Mouse (Mus musculus) neural tube, embryonic 10.5 days (tissue): ENCODE measurements around the gene Dffb.
"Not testable (repeated sequence)": the region's sequence is repeated elsewhere in the genome, so short reads cannot be mapped to it uniquely, and the experiment has no call there.

ENCODE experiments used
- DNase-seq: peaks from one replicate; pipeline ENCODE4 v3.0.0-alpha.2; 2017; ENCODE audit warnings: low spot score; ENCODE audit errors: extremely low spot score

The Dffb gene

GRCm38 (mm10) chr4:153966651-153967050 is 8.3 kb downstream of the Dffb start:
- DNase-seq, result no peak

GRCm38 (mm10) chr4:153962631-153963030 is 12.3 kb downstream of the Dffb start:
- DNase-seq, result no peak

GRCm38 (mm10) chr4:153957444-153958250 is 17.3 kb downstream of the Dffb start:
- peak; percentile 69 for DNase-seq

- peak; percentile 97 for DNase-seq
Observed at GRCm38 (mm10) chr4:153956569-153957405, 18.1 kb downstream of the Dffb start, which contains the start of gene A430005L14Rik. Gene A430005L14Rik (plus strand): TSS chr4:153957237.

- no peak for DNase-seq
Observed at GRCm38 (mm10) chr4:153955651-153956050, 19.3 kb downstream of the Dffb start.

- DNase-seq, result no peak
Observed at GRCm38 (mm10) chr4:153951692-153952091, 23.2 kb downstream of the Dffb start.

- DNase-seq, result no peak
Observed at GRCm38 (mm10) chr4:153951150-153951549, 23.8 kb downstream of the Dffb start.

- DNase-seq, result no peak
Observed at GRCm38 (mm10) chr4:153950372-153950771, 24.6 kb downstream of the Dffb start.

- no peak for DNase-seq
Observed at GRCm38 (mm10) chr4:153945741-153946140, 29.2 kb downstream of the Dffb start.

GRCm38 (mm10) chr4:153944261-153944660 is 30.7 kb downstream of the Dffb start:
- no peak for DNase-seq

GRCm38 (mm10) chr4:153943243-153943642 is 31.7 kb downstream of the Dffb start:
- peak; percentile 29 for DNase-seq

- DNase-seq, result no peak
Observed at GRCm38 (mm10) chr4:153929921-153930320, 45.0 kb downstream of the Dffb start.

GRCm38 (mm10) chr4:153929425-153929824 is 45.5 kb downstream of the Dffb start:
- DNase-seq, result no peak

GRCm38 (mm10) chr4:153928772-153929299 is 46.1 kb downstream of the Dffb start:
- no peak for DNase-seq

GRCm38 (mm10) chr4:153922090-153922489 is 52.8 kb downstream of the Dffb start:
- not testable (repeated sequence) for DNase-seq

GRCm38 (mm10) chr4:153920517-153921233 is 54.3 kb downstream of the Dffb start:
- no peak for DNase-seq

- DNase-seq, result no peak
Observed at GRCm38 (mm10) chr4:153917773-153918500, 57.0 kb downstream of the Dffb start.
